Mouse (Mus musculus) T-helper 17 cell (primary cell): ENCODE measurements around the gene Nwd1.
"Not testable (repeated sequence)": the region's sequence is repeated elsewhere in the genome, so short reads cannot be mapped to it uniquely, and the experiment has no call there.

Experiments
- in situ Hi-C, 2 experiments: fragments of 300-600 bp; cut with MboI, MseI; formaldehyde crosslinking; loops; 1 replicate in 1 of 2; 2 replicates in 1 of 2; pipeline ENCODE4 v1.15.1; 2025; ENCODE audit warnings: high pct_unique_total_duplicates in 2 of 2

Gene Nwd1

DNA sequence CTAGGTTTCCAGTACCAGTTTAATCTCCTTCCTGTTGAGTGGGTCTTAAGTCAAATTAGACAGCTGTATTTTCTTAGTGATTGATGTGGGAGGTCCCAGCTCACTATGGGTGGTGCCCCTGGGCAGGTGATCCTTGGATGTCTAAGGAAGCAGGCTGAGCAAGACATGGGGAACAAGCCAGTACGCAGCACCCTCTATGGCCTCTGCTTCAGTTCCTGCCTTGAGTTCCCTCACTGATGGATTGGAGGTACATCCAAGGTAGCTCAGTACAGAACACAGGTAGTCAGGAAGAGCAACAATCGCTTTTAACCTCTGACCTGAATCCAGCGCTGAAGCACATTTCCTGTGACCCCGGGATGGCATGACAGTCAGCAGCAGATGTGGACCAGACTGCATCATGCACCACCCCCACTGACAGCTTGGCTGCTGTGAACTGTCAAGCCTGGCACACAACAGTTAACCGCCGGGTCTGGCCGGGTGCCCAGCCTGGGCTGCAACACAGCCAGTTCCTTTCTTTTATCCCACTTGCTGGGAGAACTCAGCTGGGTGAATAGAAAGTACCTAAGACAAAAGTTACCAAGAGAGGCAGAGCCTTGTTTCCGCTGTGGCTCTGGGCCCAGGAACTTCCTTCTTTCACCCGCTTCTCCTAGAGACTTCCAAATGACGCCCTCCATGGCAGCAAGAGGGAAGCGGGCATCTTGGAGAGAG lies at the start of gene Nwd1:
Gene Nwd1, plus strand, starts transcription at position 652 of the 708 bp plus-strand sequence.
- in situ Hi-C loops = loop anchor here in 1 of 2 experiments (10.0 to 25.0 kb wide), 4 partner anchors 451 to 731 kb away; no protein-coding TSS in a partner anchor

DNA sequence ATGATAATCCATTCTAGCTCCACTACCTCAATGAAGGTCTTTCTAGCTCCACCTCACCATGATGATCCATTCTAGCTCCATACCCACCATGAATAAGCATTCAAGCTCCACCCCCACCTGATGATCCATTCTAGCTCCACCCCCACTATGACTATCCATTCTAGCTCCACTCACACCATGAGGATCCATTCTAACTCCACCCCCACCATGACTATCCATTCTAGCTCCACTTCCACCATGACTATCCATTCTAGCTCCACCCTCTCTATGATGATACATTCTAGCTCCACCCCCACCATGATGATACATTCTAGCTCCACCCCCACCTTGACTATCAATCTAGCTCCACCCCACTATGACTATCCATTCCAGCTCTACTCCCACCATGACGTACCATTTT lies 3.6 kb upstream of the Nwd1 start:
- in situ Hi-C loops = loop anchor here (5.0 to 25.0 kb wide), 14 partner anchors 56 to 728 kb away; no protein-coding TSS in a partner anchor

DNA sequence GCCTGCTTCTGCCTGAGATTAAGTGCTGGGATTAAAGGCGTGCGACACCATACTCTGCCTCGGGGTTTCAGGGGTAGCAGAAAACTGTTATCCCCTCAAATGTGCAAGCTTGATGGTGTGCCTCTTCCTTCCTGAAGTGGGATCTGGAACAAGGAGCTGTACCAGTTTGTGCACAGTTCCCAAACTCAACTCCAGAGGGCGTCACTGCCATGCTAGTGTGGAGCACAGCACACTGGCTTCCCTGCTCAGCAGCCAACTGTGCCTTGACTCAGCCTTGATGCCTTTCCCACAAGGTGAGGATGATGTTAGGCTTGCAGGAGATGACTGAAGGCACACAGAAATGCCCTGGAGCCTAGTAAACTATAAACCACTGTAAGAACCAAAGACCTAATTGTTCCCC lies 1.9 kb upstream of the Nwd1 start:
- in situ Hi-C loops = loop anchor here (5.0 to 25.0 kb wide), 14 partner anchors 57 to 730 kb away; no protein-coding TSS in a partner anchor

DNA sequence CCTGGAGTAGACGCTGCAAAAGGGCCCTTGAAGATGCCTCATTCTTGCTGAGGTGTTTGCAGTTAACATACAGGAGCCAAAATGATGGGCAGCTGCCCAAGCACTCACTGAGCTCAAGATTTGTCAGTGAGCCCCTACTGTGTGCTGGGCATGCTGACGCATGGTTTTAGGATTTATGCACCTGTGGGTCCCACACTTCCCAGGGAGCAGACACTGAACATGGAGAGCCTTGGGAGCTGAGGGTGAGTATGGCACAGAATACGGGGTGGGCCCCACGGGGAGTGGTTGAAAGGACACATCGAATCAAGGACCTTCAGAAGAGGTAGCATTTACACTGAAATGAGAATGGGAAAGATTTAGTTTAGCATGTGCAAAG lies 245 bp downstream of the Nwd1 start:
- in situ Hi-C loops = loop anchor here in 1 of 2 experiments (10.0 to 25.0 kb wide), 4 partner anchors 452 to 732 kb away; no protein-coding TSS in a partner anchor

DNA sequence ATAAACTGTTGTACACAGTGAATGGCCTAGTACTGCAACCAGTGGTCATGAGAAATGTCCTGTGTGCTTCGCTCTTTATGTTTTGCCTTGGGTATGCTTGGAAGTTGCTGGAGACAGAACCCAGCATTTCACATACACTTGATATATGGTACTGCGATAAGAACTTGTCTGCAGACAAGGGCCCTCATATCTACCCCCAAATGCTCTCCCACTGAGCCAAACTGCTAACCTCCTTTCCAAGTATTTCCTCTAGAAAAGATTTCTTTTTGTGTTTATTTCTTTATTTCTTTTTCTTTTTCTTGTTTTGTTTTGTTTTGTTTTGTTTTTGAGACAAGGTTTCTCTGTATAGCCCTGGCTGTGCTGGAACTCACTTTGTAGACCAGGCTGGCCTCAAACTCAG lies 4.2 kb downstream of the Nwd1 start:
- in situ Hi-C loops = no loop called here

DNA sequence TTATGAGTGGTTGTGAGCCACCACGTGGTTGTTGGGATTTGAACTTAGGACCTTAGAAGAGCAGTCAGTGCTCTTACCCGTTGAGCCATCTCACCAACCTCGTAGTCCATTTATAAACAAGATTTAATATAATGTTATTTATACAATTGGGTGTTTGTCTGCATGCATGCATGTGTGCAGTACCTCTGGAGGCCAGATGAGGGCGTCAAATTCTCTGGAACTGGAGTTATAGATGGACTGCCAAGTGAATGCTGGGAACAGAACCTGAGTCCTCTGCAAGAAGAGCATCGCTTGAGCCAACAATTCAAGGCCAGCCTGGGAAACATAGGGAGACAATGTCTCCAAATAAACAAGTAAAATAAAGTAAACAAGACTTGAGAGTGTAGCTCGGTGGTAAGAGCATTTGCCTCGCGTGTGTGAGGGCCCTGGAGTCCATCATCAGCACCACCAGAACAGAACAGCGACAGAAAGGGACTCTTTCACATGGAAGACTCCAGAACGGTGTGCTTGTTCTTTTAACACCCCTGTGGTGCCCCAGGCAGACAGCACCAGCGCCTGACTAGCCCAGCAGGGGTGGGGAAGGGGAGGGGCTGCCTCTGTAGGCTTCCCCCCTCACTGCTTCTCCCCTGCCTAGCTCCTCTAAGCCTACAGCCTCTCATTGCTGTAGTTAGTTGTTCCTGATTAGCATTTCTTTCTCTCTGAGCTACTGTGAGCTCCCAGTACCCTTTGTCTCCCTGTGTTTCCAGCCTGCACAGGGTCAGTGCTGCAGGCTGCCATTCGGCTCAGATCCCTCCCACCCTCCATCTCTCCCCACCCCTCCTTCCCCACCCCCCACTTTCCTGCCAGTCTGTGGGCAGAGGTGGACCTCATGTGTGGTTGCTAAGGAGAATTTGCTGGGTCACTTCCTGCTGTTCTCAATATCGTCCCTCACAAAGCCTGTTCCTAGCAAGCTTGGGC lies 8.3 kb downstream of the Nwd1 start:
- in situ Hi-C loops = no loop called here

DNA sequence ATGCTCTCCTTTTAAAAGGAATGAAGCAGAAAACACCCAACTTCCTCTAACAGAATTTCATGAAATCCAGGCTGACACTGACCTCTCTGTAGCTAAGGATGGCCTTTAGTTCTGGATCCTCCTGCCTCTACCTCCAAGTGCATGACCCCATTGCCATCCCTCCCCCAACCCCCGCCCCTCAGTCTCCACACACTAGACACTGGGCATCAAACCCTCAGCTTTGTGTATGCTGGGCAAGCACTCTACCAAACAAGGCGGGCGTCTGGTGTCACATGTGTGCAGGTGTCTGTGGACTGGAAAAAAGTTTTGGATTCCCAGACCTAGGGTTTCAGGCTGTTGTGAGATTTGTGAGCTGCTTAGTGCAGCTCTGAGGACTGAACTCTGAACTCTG lies 9.0 kb downstream of the Nwd1 start:
- in situ Hi-C loops = no loop called here

DNA sequence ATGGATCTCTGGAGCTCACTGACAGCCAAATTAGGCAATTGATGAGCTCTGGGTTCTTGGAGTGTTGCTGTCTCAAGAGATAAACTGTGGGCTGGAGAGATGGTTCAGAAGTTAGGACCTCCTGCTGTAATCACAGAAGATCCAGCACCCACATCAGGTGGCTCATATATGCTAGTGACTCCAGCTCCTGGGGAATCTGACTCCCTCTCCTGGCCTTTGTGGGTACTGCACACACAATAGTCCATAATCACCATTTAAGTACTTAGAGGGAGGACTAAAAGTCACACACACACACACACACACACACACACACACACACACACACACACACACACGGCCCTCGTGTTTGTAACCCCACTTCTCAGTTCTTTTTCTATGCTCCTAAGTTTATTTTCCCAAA lies 13.5 kb downstream of the Nwd1 start:
- in situ Hi-C loops = no loop called here

DNA sequence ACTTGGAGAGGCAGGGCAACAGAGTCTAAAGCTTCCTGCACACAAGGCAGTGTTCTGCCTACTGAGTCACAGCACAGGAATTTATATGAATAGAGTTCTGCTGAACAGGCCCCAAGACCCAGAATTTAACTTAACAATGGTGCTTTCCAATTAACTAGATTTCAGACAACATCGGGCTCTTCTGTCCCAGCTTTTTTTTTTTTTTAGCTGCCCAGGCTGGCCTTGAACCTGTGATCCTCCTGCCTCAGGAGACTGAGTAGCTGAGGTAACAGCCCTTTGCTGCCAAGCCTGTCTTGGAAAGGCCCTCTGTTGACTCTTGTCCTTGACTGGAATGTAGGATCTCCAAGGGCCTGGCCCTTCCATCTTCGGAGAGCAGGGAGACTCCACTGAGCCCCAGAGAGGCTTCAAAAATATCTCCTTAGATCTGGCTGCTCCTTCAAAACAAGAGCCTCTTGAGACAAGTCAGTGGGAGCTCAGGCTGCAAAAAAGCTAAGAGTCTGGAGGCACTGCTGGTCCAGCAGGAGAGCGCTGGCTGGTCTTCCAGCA lies 17.7 kb downstream of the Nwd1 start:
- in situ Hi-C loops = no loop called here

DNA sequence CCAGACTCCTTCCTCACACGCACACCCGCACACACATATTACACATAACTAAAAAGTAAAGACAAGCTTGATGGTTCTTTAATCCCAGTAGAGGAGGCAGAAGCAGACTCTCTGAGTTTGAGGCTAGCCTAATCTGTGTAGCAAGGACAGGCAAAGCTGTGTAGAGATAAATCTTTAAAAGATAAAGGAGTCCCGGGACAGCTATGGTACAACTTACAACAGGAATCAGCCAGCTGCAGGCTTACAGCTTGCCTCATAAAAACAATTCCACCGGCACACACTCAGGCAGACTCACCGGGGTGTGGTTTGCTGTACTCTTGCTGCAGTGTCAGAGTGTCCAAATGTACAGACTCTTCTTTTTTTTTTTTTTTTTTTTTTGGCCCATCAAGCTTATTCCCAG lies 18.2 kb downstream of the Nwd1 start:
- in situ Hi-C loops = no loop called here

DNA sequence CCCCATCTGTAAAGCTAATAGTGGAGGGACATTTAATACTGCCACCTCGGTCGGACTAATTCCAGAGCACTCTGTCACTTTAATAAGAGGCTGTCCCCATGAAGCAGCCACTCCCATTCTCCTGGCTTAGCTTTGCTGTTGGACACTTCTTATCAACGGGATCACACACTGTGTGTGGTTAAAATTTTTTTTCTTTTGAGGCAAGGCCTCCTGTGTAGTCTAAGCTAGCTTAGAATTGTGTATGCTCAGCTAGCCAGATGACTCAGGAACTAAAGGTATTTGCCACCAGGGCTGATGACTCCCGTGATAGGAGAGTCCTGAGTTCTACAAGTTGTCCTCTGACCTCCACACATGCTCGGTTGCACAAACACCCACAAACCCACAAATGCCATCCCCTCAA lies 18.9 kb downstream of the Nwd1 start:
- in situ Hi-C loops = no loop called here

DNA sequence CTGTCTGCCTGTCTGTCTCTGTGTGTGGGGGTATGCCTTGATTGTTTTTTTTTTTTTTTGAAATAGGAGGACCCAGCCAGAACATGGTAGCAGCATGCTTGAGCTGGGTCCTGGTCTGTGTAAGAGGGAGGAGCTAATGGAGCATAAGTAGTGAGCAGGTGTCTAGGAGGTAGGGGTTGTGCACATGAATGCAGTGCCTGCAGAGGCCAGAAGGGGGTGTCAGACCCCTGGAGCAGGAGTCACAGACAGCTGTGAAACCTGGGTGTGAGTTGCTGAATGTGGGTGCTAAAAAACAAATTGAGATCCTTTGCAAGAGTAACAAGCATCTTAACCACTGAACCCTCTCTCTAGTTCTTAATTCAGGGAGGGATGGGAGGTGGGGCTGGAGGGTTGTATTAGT lies 22.4 kb downstream of the Nwd1 start:
- in situ Hi-C loops = no loop called here

DNA sequence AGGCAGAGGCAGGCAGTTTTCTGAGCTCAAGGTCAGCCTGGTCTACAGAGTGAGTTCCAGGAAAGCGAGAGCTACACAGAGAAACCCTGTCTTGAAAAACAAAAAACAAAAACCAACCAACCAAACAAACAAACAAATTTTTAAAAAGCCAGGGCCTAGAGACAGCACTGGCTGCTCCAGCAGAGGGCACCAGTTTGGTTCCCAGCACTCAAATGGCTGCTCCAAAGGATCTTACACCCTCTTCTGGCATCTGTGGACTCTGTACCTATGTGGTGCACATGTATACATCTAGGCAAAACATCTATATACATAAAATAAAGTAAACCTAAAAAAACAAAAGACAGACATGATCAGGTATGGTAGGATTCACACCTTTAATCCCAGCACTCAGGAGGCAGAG lies 26.3 kb downstream of the Nwd1 start:
- in situ Hi-C loops = no loop called here

DNA sequence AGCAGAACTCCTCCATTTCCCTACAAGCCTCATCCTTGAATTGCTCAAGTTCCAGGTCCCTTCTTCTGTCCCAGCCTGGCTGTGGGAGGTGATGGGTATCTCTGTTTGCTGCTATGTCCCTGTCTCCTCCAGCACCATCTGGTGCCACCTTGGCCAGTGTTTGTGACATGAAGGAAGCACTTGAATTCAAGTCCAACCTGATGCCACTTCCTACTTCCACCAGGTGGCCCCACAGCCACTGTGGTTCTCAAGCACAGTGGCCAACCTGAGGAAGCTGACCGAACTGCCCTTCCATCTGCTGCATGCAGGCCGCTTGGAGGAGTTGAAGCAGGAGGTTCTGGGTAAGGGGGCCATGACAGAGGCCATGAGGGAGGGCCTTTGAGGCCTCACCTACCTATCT lies 27.7 kb downstream of the Nwd1 start:
- in situ Hi-C loops = no loop called here

DNA sequence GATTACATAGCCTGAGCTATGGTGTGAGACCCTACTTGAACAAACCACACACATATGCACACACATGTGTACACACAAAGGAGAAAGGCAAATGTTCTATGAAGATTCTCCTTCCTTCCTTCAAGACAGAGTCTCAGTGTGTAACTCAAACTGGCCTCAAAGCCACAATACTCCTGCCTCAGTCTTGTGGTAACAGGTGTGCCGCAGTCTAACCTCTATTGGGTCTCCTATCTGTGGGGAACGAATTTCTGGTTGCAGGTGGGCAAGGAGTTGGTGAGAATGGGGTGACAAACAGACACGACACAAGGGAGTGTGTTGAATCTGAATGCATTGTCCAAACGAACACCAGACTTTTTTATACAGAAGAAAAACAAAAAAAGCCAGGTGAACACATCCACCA lies 29.9 kb downstream of the Nwd1 start:
- in situ Hi-C loops = no loop called here

DNA sequence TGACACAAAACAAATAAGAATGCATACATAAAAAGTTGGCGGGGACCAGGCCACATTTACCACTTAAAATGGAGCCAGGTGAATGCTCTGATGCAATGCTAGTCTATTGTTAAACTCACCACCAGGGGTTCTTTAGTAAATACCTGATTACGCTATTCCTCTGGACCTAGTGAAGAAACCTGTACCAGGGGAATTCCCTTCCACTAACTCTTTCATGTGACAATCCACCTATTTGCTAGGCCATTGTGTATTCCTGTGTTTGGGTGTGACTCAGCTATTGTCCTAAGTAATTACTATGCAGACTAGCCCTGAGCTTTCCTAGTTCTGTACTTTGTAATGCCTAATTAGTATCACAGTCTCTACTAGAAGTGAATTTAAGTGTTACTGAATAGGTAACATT lies 30.3 kb downstream of the Nwd1 start:
- in situ Hi-C loops = not testable (repeated sequence)

DNA sequence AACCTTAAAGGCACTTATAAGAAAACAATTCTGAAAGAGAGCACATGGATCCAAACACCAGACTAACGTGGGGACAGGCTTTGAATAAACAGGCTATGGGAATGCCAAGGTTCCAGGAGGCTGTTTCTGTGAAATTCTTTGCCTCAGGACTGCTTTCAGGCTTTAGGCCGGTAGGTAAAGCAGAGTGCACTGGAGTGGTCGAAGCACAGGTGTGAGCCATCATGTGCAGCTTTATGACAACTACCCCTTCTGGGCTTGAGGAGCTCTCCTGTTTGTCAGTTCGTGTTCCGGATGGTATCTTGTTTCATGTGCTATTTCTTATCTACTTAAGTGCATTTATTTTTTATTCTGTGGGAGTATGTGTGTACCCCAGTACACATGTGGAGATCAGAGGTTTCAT lies 30.8 kb downstream of the Nwd1 start:
- in situ Hi-C loops = no loop called here

DNA sequence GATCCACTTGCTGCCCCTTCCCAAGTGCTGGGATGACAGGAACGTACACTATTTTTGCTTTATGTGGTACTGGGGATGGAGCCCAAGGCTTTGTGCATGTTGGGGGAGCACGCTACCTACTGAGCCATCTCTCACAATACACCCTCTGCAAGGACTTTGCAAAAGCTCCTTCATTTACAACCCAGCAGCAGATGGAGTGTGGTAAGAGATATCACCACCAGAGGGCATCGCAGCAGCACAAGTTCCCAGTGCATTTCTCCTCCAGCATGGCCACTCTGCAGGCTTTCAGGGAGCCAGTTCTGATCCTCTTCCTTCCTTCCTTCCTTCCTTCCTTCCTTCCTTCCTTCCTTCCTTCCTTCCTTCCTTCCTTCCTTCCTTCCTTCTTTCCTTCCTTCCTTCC lies 33.6 kb downstream of the Nwd1 start:
- in situ Hi-C loops = loop anchor here (5.0 kb wide), 2 partner anchors 42 to 67 kb away; partner anchors contain the start of gene Sin3b (in 1 of the 2)

DNA sequence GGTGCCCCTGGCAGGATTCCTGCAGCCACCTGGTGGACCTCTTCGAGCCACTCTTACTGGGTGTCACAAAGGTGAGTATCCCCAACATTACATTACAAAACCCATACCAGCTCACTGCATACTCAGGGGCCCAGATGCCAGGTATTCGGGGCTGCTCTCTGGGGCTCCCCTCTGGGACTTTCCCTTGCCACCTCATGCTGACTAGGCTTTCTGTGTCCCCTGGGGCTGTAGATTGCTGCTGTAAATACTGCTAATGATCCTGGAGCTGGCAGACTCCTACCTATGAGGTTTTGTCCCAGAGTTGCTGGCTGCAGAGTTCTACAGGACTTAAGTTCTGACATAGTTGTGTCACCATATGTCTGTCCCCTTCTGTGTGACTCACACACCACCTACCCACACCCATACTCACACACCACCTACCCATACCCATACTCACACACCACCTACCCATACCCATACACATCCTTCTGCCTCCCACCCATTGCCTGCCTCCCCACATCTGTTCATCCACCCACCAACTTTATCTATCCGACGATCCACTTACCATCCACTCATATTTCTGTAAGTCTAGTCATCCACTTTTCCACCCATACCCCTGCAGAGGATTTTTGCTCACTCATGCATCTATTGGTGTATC lies 35.7 kb downstream of the Nwd1 start:
- in situ Hi-C loops = loop anchor here (5.0 kb wide), 2 partner anchors 40 to 65 kb away; partner anchors contain the start of gene Sin3b (in 1 of the 2)

DNA sequence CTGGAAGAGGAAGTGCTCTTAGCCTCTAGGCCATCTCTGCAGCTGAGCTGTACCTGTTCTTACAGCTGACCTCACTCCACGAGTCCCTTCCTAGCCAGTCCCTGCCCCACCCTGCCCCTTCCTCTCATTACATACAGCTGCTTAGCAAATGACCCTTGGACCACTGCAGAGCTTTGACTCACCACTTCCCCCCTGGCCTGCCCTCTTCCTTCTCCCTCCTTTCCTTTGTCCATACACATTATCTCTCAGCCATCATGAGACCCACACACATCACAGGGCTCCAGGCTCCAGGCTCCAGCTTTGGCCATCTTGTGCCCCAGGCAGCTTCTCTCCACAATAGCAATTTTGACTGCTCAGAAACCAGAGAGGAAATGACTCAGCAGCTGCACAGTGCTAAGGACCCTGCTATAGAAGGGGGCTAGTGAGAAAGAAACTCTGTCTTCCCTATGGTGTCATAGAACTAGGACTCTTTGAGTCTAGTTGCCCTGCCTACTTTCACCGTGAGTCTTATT lies 36.6 kb downstream of the Nwd1 start:
- in situ Hi-C loops = loop anchor here (5.0 kb wide), 2 partner anchors 39 to 64 kb away; partner anchors contain the start of gene Sin3b (in 1 of the 2)

DNA sequence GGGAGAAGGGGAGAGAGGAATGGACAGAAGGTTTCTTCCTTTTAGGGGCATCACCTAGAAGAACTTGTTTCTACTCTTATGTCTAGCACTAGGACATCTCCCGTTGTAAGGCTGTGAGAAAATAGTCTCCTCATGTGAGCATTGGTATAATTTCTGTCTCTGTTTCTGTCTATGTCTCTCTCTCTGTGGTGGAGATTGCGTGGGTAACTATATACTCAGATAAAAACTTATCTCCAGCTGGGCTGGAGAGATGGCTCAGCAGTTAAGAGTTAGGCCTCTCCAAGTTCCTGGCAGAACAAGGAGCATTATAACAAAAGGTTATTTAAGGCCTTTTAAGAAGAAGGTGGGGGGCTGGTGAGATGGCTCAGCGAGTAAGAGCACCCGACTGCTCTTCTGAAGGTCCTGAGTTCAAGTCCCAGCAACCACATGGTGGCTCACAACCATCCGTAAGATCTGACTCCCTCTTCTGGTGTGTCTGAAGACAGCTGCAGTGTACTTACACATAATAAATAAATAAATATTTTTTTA lies 37.1 kb downstream of the Nwd1 start:
- in situ Hi-C loops = loop anchor here (5.0 kb wide), 2 partner anchors 39 to 64 kb away; partner anchors contain the start of gene Sin3b (in 1 of the 2)
